Mouse (Mus musculus): ENCODE measurements at regions not wholly inside any gene's neighbourhood (a gene's known extent, or its start where the extent isn't known, plus 50 kb on each side); places are given as distances from the start of the nearest gene placed in this dataset.

- TF ChIP-seq CTCF (IDR thresholded peaks at IDR 0.05; ENCODE audit: low read depth, low read length) (no peak), GATA2 (IDR thresholded peaks at IDR 0.05; ENCODE audit: borderline replicate concordance, low read depth, low read length) (no peak), GATA1 (IDR thresholded peaks at IDR 0.05; ENCODE audit: borderline replicate concordance, low read length) (no peak), TAL1 (conservative IDR thresholded peaks at IDR 0.05; ENCODE audit: low read depth, low read length) (no peak), POLR2AphosphoS5 (IDR thresholded peaks at IDR 0.05; ENCODE audit: insufficient replicate concordance, low read depth, low read length) (no peak)
- Histone ChIP-seq H3K4me3 (ENCODE audit: low read depth, low read length) (no peak overlapping the region), H3K4me1 (ENCODE audit: insufficient read depth, low read depth, low read length) (no peaks in the 10 kb centered on the region), H3K36me3 (replicated peaks) (no peaks in the 10 kb centered on the region), H3K9me3 (replicated peaks) (no peaks in the 10 kb centered on the region), H3K27me3 (ENCODE audit: insufficient read depth, low read length) (no peaks in the 10 kb centered on the region)
- DNase-seq (ENCODE audit: low spot score) (no peak), ATAC-seq (ENCODE audit: extremely low read depth, insufficient number of reproducible peaks, low FRiP score, poor library complexity, severe bottlenecking) (no peak)
Measured at GRCm38 (mm10) chr9:41509597-41509996, 348.1 kb upstream of the Ubash3b start.

DNA sequence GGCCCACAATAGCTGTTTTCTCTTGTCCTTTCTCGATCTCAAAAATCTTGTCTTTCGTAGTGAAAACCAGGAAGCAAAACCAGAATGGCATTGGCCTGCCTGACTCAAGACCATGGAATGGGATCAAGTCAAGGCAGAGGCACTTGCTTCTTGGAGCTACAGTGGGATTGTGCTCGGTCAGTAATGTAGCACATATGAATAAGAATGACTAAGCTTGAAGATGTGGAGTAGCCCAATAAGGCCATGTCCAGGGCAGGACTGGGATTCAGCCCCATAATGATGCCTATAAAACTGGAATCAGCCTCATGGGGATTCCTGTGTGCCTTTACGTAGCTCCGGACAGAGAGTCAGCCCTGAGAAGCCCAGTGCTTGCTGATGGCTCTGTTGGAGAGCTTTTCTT lies 347.2 kb upstream of the Ubash3b start:
- no peak for TF ChIP-seq POLR2AphosphoS5 (IDR thresholded peaks at IDR 0.05; ENCODE audit: insufficient replicate concordance, low read depth, low read length)
- no peak for TF ChIP-seq CTCF (IDR thresholded peaks at IDR 0.05; ENCODE audit: low read depth, low read length)
- no peak for TF ChIP-seq TAL1 (conservative IDR thresholded peaks at IDR 0.05; ENCODE audit: low read depth, low read length)
- no peak for TF ChIP-seq GATA2 (IDR thresholded peaks at IDR 0.05; ENCODE audit: borderline replicate concordance, low read depth, low read length)
- TF ChIP-seq GATA1 (IDR thresholded peaks at IDR 0.05; ENCODE audit: borderline replicate concordance, low read length) = no peak
- ATAC-seq (ENCODE audit: extremely low read depth, insufficient number of reproducible peaks, low FRiP score, poor library complexity, severe bottlenecking) (no peak), DNase-seq (ENCODE audit: low spot score) (no peak)
- Histone ChIP-seq H3K9me3 (replicated peaks) (no peaks in the 10 kb centered on the region), H3K4me3 (ENCODE audit: low read depth, low read length) (no peak overlapping the region), H3K4me1 (ENCODE audit: insufficient read depth, low read depth, low read length) (no peaks in the 10 kb centered on the region), H3K36me3 (replicated peaks) (no peaks in the 10 kb centered on the region), H3K27me3 (ENCODE audit: insufficient read depth, low read length) (no peaks in the 10 kb centered on the region)

DNA sequence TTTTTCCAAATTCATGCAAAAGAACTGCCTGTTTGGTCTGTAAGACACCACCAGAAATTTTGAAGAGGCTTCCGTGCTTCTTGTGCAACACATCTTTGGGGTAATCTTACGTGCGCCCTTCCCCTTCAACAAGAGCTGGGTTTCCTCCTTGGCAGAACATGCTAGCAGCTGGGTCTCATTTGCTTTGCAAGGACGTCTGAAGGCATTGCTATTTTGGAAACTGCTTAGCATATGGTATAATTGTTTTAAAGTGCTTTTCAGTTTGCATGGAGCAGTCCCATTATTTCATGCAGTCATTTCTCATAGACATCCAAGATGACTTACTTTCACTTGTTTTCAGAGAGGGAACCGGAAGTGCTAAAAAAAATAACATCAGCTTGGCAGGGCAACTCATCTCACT lies 336.8 kb upstream of the Ubash3b start:
- TF ChIP-seq TAL1 (conservative IDR thresholded peaks at IDR 0.05; ENCODE audit: low read depth, low read length) (no peak), GATA2 (IDR thresholded peaks at IDR 0.05; ENCODE audit: borderline replicate concordance, low read depth, low read length) (no peak), GATA1 (IDR thresholded peaks at IDR 0.05; ENCODE audit: borderline replicate concordance, low read length) (no peak), POLR2AphosphoS5 (IDR thresholded peaks at IDR 0.05; ENCODE audit: insufficient replicate concordance, low read depth, low read length) (no peak), CTCF (IDR thresholded peaks at IDR 0.05; ENCODE audit: low read depth, low read length) (no peak)
- Histone ChIP-seq H3K36me3 (replicated peaks) (no peaks in the 10 kb centered on the region), H3K4me1 (ENCODE audit: insufficient read depth, low read depth, low read length) (no peaks in the 10 kb centered on the region), H3K4me3 (ENCODE audit: low read depth, low read length) (no peak overlapping the region), H3K27me3 (ENCODE audit: insufficient read depth, low read length) (no peaks in the 10 kb centered on the region), H3K9me3 (replicated peaks) (no peaks in the 10 kb centered on the region)
- ATAC-seq (ENCODE audit: extremely low read depth, insufficient number of reproducible peaks, low FRiP score, poor library complexity, severe bottlenecking) = no peak
- no peak for DNase-seq (ENCODE audit: low spot score)

- Histone ChIP-seq H3K4me3 (ENCODE audit: low read depth, low read length) (no peak overlapping the region), H3K4me1 (ENCODE audit: insufficient read depth, low read depth, low read length) (no peaks in the 10 kb centered on the region), H3K27me3 (ENCODE audit: insufficient read depth, low read length) (no peaks in the 10 kb centered on the region), H3K9me3 (replicated peaks) (no peaks in the 10 kb centered on the region), H3K36me3 (replicated peaks) (no peaks in the 10 kb centered on the region)
- TF ChIP-seq POLR2AphosphoS5 (IDR thresholded peaks at IDR 0.05; ENCODE audit: insufficient replicate concordance, low read depth, low read length) (no peak), GATA1 (IDR thresholded peaks at IDR 0.05; ENCODE audit: borderline replicate concordance, low read length) (no peak), TAL1 (conservative IDR thresholded peaks at IDR 0.05; ENCODE audit: low read depth, low read length) (no peak), GATA2 (IDR thresholded peaks at IDR 0.05; ENCODE audit: borderline replicate concordance, low read depth, low read length) (no peak), CTCF (IDR thresholded peaks at IDR 0.05; ENCODE audit: low read depth, low read length) (no peak)
- DNase-seq (ENCODE audit: low spot score) = no peak
- no peak for ATAC-seq (ENCODE audit: extremely low read depth, insufficient number of reproducible peaks, low FRiP score, poor library complexity, severe bottlenecking)
Measured at GRCm38 (mm10) chr9:41490112-41490511, 328.6 kb upstream of the Ubash3b start.

DNA sequence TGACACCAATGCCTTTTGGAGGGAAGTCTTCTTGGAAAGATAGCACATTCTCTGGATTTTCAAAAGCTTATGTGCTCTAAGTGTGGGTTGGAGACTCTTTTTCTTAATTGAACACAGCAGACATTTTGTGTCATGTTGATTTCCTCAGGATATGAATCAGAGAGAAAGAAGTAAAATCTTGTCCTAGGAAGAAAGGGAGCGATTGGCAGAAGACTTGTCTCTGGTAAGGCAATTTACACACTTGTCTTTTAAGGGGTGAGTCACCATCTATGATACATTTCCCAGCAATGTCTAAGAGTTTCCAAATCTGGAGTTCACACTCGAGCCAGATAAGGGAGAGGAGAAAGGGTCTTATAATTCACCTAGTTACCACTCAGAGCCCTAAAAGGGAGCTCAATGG lies 326.5 kb upstream of the Ubash3b start:
- DNase-seq (ENCODE audit: low spot score) (no peak), ATAC-seq (ENCODE audit: extremely low read depth, insufficient number of reproducible peaks, low FRiP score, poor library complexity, severe bottlenecking) (no peak)
- no peak overlapping the region for H3K4me3 ChIP-seq (ENCODE audit: low read depth, low read length)
- H3K4me1 ChIP-seq (ENCODE audit: insufficient read depth, low read depth, low read length) = no peaks in the 10 kb centered on the region
- H3K9me3 ChIP-seq (replicated peaks) = no peaks in the 10 kb centered on the region
- no peaks in the 10 kb centered on the region for H3K36me3 ChIP-seq (replicated peaks)
- no peaks in the 10 kb centered on the region for H3K27me3 ChIP-seq (ENCODE audit: insufficient read depth, low read length)
- TF ChIP-seq TAL1 (conservative IDR thresholded peaks at IDR 0.05; ENCODE audit: low read depth, low read length) = no peak

DNA sequence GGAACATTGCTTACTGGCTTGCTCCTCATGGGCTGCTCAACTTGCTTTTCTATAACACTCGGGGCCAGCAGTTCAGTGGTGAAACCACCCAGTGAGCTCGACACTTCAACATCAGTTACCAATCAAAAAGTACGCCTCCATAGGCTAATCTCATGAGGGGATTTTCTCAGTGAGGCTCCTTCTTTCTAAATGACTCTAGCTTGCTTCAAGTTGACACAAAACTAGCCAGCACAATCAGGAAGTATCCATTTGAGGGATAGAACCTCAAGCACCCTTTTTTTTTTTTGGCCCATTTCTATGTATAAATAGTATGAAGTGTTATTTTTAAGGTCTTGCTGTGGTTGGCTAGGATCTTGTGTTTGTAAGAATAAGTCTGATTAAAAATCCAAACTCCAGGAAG lies 321.7 kb upstream of the Ubash3b start:
- Histone ChIP-seq H3K27me3 (ENCODE audit: insufficient read depth, low read length) (no peaks in the 10 kb centered on the region), H3K4me1 (ENCODE audit: insufficient read depth, low read depth, low read length) (no peaks in the 10 kb centered on the region), H3K4me3 (ENCODE audit: low read depth, low read length) (no peak overlapping the region), H3K9me3 (replicated peaks) (no peaks in the 10 kb centered on the region), H3K36me3 (replicated peaks) (no peaks in the 10 kb centered on the region)
- DNase-seq (ENCODE audit: low spot score) (no peak), ATAC-seq (ENCODE audit: extremely low read depth, insufficient number of reproducible peaks, low FRiP score, poor library complexity, severe bottlenecking) (no peak)
- no peak for TF ChIP-seq POLR2AphosphoS5 (IDR thresholded peaks at IDR 0.05; ENCODE audit: insufficient replicate concordance, low read depth, low read length)
- no peak for TF ChIP-seq CTCF (IDR thresholded peaks at IDR 0.05; ENCODE audit: low read depth, low read length)
- TF ChIP-seq GATA1 (IDR thresholded peaks at IDR 0.05; ENCODE audit: borderline replicate concordance, low read length) = no peak
- TF ChIP-seq TAL1 (conservative IDR thresholded peaks at IDR 0.05; ENCODE audit: low read depth, low read length) = no peak
- TF ChIP-seq GATA2 (IDR thresholded peaks at IDR 0.05; ENCODE audit: borderline replicate concordance, low read depth, low read length) = no peak

Measured in G1E (cell line).